Mouse (Mus musculus): ENCODE data around the gene Slc34a1.
A peak's percentile ranks its signal among the peaks of the same experiment; 100 is the strongest.
"Not testable (repeated sequence)": the region's sequence is repeated elsewhere in the genome, so short reads cannot be mapped to it uniquely, and the experiment has no call there.

Gene Slc34a1

DNA sequence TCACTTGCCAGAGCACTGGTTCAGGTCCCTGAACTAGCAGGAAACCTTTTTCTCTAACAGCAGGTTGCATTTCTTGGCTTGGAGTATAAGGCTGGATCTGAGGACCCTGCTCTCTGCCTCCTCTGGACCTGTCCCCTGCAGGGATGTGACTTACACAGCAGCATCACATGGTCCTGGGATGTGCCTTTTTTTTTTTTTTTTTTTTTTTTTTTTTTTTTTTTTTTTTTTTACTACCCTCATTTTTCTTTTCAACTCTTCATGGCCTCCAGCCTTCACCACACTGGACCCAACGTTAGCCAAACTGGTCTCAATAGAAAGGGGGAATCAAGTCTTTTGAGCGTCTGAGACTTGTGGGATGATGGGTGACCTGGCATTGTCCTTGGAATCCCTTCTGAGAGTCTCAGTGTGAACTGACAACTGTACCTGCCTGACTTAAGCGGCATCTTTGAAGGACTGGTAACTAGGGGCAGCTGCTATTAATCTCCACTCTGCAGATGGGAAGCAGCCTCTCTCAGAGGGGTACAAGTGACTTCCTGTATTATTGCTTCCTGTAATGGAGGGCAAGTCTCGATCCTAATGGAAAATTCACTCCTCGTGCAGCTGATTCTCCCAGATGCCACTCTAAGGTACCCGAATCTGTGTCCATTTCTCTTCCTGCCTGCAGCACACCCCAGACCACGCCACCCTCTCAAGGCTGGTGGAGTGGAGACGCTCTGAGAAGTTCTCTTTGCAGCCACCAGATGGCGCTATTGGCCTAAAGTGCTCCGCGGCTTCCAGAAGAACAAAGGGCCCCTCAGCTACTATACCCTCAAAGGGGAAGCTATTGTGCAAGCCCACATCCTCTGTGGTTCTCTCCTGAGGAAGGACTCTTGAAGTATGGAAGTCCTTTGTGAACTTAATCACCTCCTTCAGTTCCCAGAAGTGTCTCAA is 7.1 kb downstream of the Slc34a1 start:
- DNase-seq = peak; percentile 64 to 72

DNA sequence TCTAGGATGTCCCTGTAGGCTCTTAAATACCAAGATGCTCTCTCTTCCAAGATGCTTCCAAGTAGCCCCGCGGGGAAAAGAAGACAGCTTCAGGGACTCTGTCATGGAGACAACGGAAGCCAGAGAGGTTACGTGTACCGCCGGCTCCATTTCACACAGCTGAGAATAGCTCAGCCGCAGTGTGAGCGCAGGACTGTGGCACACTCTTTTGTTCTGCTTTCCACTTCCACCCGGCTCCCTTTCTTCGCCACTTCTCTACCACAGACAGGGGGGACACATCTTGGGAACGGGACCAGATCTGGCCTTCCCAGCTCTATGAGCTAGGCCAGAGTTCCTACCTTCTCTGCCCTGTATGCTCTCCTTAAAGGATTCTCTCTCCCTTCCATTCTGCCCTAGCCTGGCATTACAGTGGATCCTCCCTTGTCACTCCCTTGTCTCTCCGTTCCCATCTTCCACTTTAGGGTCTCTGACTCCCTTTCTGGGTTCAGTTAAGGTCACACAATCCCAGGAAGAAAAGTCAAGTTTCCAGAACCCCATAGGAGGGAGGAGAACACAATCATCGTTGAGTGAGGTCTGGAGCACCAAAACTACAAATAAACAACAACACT is 7.9 kb downstream of the Slc34a1 start:
- DNase-seq = no peak

DNA sequence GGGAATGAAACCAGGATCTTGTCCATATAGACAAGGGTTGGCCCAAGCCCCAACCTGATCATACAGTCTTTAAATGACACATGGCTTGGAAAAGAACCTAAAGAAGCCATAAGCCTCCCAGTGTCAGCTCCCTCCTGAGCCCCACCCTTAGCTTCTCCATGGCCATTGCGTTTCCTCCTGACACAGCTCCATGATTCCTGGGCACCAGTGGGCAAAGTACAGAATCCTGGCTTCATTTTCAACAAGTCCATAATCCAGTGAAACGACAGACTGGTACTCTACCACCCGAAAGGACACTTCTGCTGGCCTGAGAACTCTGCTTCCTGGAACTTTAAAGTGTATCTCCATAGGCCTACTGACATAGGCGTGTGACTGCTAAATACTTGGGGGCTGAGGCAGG is 9.4 kb downstream of the Slc34a1 start:
- DNase-seq = no peak

- no peak for DNase-seq
These were observed 10.6 kb downstream of the Slc34a1 start for GRCm38 (mm10) chr13:55408546-55409120.

DNA sequence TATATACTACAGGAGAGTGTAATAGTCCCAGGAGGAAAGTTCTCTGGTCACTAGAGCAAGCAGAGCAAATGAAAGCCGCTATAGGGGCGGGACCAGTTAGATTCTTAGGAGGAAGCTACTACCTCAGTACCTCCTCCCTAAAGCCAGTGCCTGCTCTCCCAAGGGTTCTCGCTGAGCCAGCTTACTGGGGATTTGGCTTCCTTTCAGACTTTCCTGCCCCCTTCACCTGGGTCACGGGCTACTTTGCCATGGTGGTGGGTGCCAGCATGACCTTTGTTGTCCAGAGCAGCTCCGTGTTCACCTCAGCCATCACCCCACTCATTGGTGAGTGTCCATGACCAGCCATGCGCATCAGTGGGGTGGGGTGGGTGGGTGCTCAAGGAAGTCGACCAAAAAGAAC is 13.8 kb downstream of the Slc34a1 start:
- no peak for DNase-seq

GRCm38 (mm10) chr13:55412643-55413307 is 14.8 kb downstream of the Slc34a1 start:
- DNase-seq = no peak

DNA sequence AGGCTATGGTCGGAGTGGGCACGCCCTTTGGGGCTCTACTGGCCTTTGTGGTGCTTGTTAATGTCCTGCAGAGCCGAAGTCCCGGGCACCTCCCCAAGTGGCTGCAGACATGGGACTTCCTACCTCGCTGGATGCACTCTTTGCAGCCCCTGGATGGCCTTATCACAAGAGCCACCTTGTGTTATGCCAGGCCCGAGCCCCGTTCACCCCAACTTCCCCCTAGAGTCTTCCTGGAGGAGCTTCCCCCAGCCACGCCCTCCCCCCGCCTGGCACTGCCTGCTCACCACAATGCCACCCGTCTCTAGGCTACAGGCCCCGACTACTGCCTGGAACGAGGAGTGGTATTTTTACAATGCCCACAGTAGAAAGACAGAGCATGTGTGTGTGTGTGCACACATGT is 15.3 kb downstream of the Slc34a1 start:
- DNase-seq = peak in 1 of 2 experiments; percentile 13

DNA sequence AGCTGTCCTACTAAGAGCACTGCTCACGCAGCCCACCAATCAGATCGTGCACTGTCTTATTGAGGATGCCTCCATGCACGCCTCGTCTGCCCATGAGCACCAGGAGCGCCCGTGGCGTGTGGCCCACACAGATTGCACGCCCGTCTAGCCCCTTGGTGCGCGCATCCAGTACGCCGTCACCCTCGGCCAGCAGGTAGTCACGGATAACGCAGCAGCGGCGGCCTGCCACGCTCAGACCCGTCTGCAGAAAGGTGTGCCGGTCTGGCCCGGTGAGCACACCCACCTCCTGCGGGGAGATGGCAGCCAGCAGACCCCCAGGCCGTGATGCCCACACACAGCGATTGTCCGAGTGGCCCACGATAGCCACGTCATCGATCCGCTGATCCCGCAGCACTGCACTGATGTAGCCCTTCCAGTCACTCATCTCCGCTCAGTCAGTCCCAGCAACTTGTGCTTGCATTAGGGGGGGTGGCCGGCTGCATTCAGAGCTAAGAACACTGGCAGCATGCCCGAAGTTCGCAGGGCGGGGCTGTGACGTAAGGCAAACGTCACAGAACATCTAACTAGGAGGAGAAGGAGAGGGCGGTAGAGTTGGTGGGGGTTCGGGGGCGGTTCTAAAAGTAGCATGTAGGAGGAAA is 16.9 kb downstream of the Slc34a1 start, which contains the start of gene Pfn3:
Pfn3 (minus strand) TSS at position 490 of the 638 bp plus-strand sequence.
- peak in 1 of 2 experiments; percentile 39 for DNase-seq

- DNase-seq = peak; percentile 89 to 92
These were observed 20.0 kb downstream of the Slc34a1 start for GRCm38 (mm10) chr13:55418004-55418403.

GRCm38 (mm10) chr13:55419142-55419541 is 21.2 kb downstream of the Slc34a1 start:
- no peak for DNase-seq

GRCm38 (mm10) chr13:55420018-55420932 is 22.3 kb downstream of the Slc34a1 start:
- DNase-seq = no peak

GRCm38 (mm10) chr13:55420933-55421800 is 23.2 kb downstream of the Slc34a1 start:
- DNase-seq = peak; percentile 71 to 73

DNA sequence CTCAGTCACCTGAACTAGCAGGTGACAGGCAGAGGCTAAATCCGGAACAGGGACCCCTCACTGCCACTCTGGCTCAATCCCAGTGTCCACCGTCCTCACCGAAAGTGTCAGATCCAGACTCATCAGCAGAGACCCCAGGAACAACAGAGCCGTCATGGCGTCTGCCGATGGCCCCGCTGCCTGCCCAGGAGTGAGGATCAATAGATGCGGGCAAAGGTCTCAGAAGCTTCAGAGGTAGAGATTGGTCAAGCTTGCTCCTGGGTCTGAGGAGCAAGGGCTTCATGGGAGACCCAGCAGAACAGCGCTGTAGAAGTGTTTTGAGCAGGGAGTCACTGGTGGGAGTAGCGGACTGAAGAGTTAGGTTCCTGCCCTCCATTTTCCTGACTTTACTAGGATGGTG is 28.6 kb downstream of the Slc34a1 start, which contains the start of gene F12:
F12 (minus strand) TSS at position 181 of the 400 bp plus-strand sequence.
- DNase-seq = no peak

DNA sequence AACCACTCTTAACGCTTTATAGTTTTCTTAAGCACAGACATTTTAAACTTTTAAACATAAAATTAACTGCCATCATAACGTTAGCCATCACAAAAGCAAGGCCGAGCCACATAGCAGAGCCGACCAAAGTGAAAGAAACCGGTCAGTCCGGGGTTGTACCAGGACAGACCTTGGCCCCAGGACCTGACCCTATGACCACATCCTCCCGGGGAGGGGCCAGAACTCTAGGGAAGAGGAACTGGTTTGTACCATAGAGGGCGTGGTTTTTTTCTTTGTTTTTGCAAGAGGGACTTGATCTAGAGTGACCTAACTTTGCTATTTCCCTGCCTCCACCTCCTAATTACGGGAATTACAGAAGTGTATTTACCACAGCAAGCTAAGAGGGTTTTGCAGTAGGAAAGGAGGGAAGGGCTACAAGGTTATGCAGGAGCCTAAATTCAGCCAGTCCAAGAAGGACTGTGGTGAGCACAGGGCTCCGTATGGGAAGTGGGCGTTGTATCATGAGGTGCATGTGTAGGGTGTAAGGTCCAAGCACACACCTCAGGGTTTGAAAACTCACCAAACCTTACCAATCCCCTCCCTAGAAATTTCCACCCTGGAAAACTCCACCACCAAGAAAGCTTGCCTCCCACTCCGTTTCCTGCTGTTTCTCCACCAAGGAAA is 31.4 kb downstream of the Slc34a1 start:
- peak; percentile 87 to 92 for DNase-seq

- no peak for DNase-seq
These were observed 32.6 kb downstream of the Slc34a1 start for GRCm38 (mm10) chr13:55430566-55430965.

- DNase-seq = no peak
These were observed 34.1 kb downstream of the Slc34a1 start for GRCm38 (mm10) chr13:55431889-55432685.

- DNase-seq = not testable (repeated sequence)
These were observed 39.2 kb downstream of the Slc34a1 start for GRCm38 (mm10) chr13:55437111-55437629.

- no peak for DNase-seq
These were observed 45.9 kb downstream of the Slc34a1 start for GRCm38 (mm10) chr13:55443799-55444285.
